Mouse (Mus musculus): ENCODE data around the gene Mnx1. TPM values are rescaled to one million over a fixed set of nuclear protein-coding genes. Genes with fewer than 3 reads are reported as not detected.

Mnx1 gene
- not detected in 2 replicates for polyA plus RNA-seq (2021; fragmentation: Nextera tagmentation)
- long read RNA-seq, experiment 1: 0 reads
- long read RNA-seq, experiment 2: 0 reads

DNA sequence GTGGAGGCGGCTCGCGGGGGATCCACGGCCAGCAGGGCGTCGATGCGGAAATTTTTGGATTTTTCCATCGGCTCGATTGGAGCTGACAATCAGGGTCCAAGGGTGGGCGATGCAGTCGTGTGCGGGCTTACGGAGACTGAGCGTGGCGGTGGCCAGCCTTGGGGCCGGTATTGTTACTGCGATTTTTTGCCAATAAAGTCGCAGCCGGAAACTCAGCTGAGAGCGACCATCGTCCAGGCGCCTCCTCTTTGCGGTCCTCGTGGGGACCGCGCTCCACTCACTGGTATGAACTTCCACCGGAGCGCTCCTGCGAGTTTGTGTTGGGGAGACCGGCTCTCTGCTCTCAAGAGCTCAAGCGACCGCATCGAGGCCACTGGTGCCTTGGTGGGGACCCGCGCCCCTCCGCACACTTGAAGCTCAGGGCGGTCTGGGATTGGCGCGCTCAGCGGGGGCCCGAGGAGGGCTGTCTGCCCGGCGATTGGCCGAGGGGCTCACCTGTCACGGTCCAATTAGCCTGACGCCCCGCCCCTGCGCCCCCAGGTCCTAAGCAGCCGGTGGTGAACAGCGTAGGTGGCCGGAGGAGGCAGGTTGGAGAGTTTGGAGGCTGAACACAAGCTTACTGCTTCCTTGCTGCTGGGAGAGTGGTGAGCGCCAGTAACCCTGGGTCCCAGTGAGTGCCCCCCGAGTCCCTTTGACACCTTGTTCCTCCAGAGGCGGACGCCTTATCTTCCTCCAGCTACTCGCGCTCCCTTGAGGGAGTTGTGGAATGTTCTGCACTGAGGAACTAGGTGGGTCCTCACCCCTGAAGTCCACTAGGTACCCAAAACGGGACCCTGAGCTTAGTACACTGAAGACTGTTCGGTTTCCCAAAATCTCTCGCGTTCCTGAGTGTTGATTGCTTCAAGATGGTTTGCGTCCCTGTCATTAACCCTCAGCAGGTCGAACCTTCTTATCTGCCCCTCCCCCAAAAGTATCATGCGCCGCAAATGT lies at the start of gene Mnx1:
Mnx1 (minus strand) TSS at position 263 of the 990 bp plus-strand sequence.

DNA sequence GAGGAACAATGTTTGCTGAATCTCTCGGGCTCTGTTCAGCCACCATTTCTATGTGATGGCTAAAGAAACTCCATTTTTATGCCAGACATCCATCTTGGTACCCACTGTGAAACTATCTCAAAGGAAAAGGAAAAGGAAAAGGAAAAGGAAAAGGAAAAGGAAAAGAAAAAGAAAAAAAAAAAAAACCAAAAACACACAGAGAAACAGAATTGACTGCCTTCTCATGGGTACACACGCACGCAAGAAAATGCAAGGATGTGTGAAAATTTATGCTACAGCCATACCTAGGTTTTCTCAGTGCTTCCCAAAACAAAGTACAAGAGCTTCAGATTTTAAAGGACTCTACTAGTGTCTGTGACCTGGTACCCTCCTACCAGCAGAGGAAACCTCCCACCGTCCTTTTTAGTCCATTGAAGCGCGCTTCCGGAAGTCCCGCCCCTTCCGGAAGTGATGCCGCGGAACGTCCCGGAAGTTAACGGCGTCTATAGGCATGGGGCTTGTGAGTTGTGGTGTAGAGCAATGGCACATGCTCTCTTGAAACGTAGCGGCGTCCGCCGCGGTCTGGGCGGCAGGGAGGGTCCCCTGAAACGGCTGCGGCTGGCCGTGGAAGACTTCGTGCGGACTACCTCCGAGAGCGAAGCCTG lies 43.9 kb downstream of the Mnx1 start, which contains the start of gene Nom1:
Nom1 (plus strand) TSS at position 437 of the 644 bp plus-strand sequence.

Other genes starting within 250 kb of the Mnx1 start
- gene Lmbr1, start 100.1 kb downstream of the Mnx1 start, polyA plus RNA-seq (2021; fragmentation: Nextera tagmentation): 18.7 and 22.4 TPM in 2 replicates
- gene Nom1, start 43.8 kb downstream of the Mnx1 start, polyA plus RNA-seq (2021; fragmentation: Nextera tagmentation): 6.9 and 7.4 TPM in 2 replicates
- 14.5 and 14.8 TPM in 2 replicates for gene Ube3c, start 90.8 kb upstream of the Mnx1 start, polyA plus RNA-seq (2021; fragmentation: Nextera tagmentation)

Data from layer of hippocampus, adult 6 months (tissue).